ENCODE assay signal across 11 mouse cellular contexts in genomic region chr17:75436095-75436494, GRCm38 (mm10). TPM values are rescaled to one million over a fixed set of nuclear protein-coding genes. Genes with fewer than 3 reads are reported as not detected.
A peak's percentile ranks its signal among the peaks of the same experiment; 100 is the strongest.
DNase-seq lines count a peak whose midpoint lies in the region; ATAC-seq and TF ChIP-seq lines count a peak whose summit lies in the region.
"Had no signal": no experiment of that assay in that cellular context is flagged by ENCODE, and none has a peak within 500 bp of the region (broad histone marks: within the 10 kb centered on the region; RNA-seq: fewer than 3 reads in every experiment).

No protein-coding gene starts in this region.

- H3K9me3 ChIP-seq in lung, embryonic 15.5 days, result no peaks in the 10 kb centered on the region
- H3K9me3 ChIP-seq in heart, postnatal 0 days (replicated peaks; ENCODE audit: control insufficient read depth, low read length), result no peaks in the 10 kb centered on the region
- H3K9me3 ChIP-seq: neural tube, embryonic 12.5 days had no signal

- 0 out of 2 replicates have a peak overlapping the region, but pooled peaks have one; percentile 25 for H3K9ac ChIP-seq in lung, embryonic 15.5 days
- peak overlapping the region; percentile 50 for H3K9ac ChIP-seq in heart, postnatal 0 days (replicated peaks; ENCODE audit: low read depth, low read length)
- H3K9ac ChIP-seq: neural tube, embryonic 12.5 days had no signal

- peak overlapping the region; percentile 34 for H3K4me3 ChIP-seq in lung, embryonic 15.5 days
- peak overlapping the region; percentile 49 for H3K4me3 ChIP-seq in heart, postnatal 0 days (ENCODE audit: low read depth, low read length)
- H3K4me3 ChIP-seq: neural tube, embryonic 12.5 days had no signal

- H3K27ac ChIP-seq in lung, embryonic 15.5 days, result peak overlapping the region; percentile 81
- peak overlapping the region; percentile 77 for H3K27ac ChIP-seq in heart, postnatal 0 days (ENCODE audit: low read depth)
- H3K27ac ChIP-seq: neural tube, embryonic 12.5 days had no signal

- TF ChIP-seq CTCF in heart, postnatal 0 days (IDR thresholded peaks at IDR 0.05; ENCODE audit: low read depth), result no peak

- intact Hi-C loops in heart, postnatal 14 days (cut with DNase I), result no loop called here

- no peaks in the 10 kb centered on the region for H3K27me3 ChIP-seq in lung, embryonic 15.5 days
- H3K27me3 ChIP-seq in heart, postnatal 0 days (ENCODE audit: control insufficient read depth, insufficient read depth, low read length), result no peaks in the 10 kb centered on the region
- H3K27me3 ChIP-seq in splenic B cell, adult 2 months (ENCODE audit: control insufficient read depth, insufficient read depth, low read length, poor library complexity, severe bottlenecking), result no peaks in the 10 kb centered on the region
- H3K27me3 ChIP-seq: neural tube, embryonic 12.5 days had no signal

- no peaks in the 10 kb centered on the region for H3K36me3 ChIP-seq in lung, embryonic 15.5 days
- H3K36me3 ChIP-seq in heart, postnatal 0 days (replicated peaks; ENCODE audit: control insufficient read depth, insufficient read depth, low read length), result no peaks in the 10 kb centered on the region
- H3K36me3 ChIP-seq in splenic B cell, adult 2 months (ENCODE audit: control insufficient read depth, insufficient read depth, low read length, poor library complexity, severe bottlenecking), result no peaks in the 10 kb centered on the region
- H3K36me3 ChIP-seq: neural tube, embryonic 12.5 days had no signal

- H3K4me1 ChIP-seq in lung, embryonic 15.5 days, result no peaks in the 10 kb centered on the region
- H3K4me1 ChIP-seq in heart, postnatal 0 days (ENCODE audit: control insufficient read depth, insufficient read depth), result no peaks in the 10 kb centered on the region
- H3K4me1 ChIP-seq: neural tube, embryonic 12.5 days had no signal

- no peak for ATAC-seq in lung, embryonic 15.5 days (ENCODE audit: borderline replicate concordance, extremely low read depth, low FRiP score, low TSS enrichment)
- ATAC-seq in heart, postnatal 0 days (ENCODE audit: insufficient read depth, low read depth), result no peak
- ATAC-seq in CD4-positive, CD25-positive, alpha-beta regulatory T cell, adult 4 months, result no peak
- ATAC-seq: forebrain, embryonic 14.5 days had no signal

- H3K4me2 ChIP-seq in lung, embryonic 15.5 days, result no peak overlapping the region
- peak overlapping the region; percentile 47 for H3K4me2 ChIP-seq in heart, postnatal 0 days (ENCODE audit: low read depth, low read length)
- H3K4me2 ChIP-seq: neural tube, embryonic 12.5 days had no signal

- 54% methylated on average over 8 of the region's 8 CpGs for WGBS in lung, embryonic 15.5 days
- WGBS in heart, postnatal 0 days, result 61% methylated on average over 8 of the region's 8 CpGs

- no peak for TF ChIP-seq EP300 in heart, postnatal 0 days (IDR thresholded peaks at IDR 0.05; ENCODE audit: low read depth)

- DNase-seq in heart, adult 11 months, result peak; percentile 93
- no peak for DNase-seq in heart, postnatal 14 days
- no peak for DNase-seq in lung, adult 18-20 months
- no peak for DNase-seq in heart, postnatal 0 days (ENCODE audit: low spot score)
- DNase-seq in splenic B cell, adult 2 months (ENCODE audit: low read depth, low spot score), result peak; percentile 48
- DNase-seq in ovary, adult 18-20 months (ENCODE audit: low spot score), result no peak
- DNase-seq: cerebellum, adult 9-11 months had no signal

RNA-seq across cellular contexts. Expression of gene Rasgrp3, which starts 0.4 kb away (rescaled TPM):
- total RNA-seq in heart, postnatal 14 days (2021), result 10 to 100 TPM; 38.4 to 38.9 TPM
- polyA plus RNA-seq in lung, embryonic 15.5 days (2015; fragmentation: Nextera tagmentation; extraction: Ambion mirVana), result 26.0 and 32.5 TPM in 2 replicates
- total RNA-seq in heart, postnatal 0 days (2014; rRNA removed; ENCODE audit: low replicate concordance), result 18.7 and 23.5 TPM in 2 replicates
- polyA plus RNA-seq in heart, postnatal 0 days (2015; fragmentation: Nextera tagmentation; extraction: Ambion mirVana), result 15.5 and 17.2 TPM in 2 replicates
- 1 to 10 TPM in 1 of 2 experiments, under 1 TPM in 1; 0.69 to 3.7 TPM for polyA plus RNA-seq in CD4-positive, CD25-positive, alpha-beta regulatory T cell, adult 4 months (2017; shearing (Covaris generic))

Comparison
In these comparisons a context has a peak if more than half of its experiments do, and no peak if none do; other contexts are left out.
1. DNase-seq: peak in heart, adult 11 months (single experiment) and splenic B cell, adult 2 months (single experiment); none in heart, postnatal 14 days (0 of 2), lung, adult 18-20 months (0 of 2), heart, postnatal 0 days (single experiment) and ovary, adult 18-20 months (single experiment).